Mouse (Mus musculus): Measurements from ENCODE around the gene Ints7. TPM values are rescaled to one million over a fixed set of nuclear protein-coding genes. Genes with fewer than 3 reads are reported as not detected.

The Ints7 gene
- total and polyA plus RNA-seq, 3 experiments: 20.7 to 47.1 (median 25.9) TPM

GRCm38 (mm10) chr1:191562823-191563365, 12.5 kb upstream of the Ints7 start:
- no peak for DNase-seq (ENCODE audit: low spot score)
- Histone ChIP-seq H3K36me3 (replicated peaks) (peaks cover 83% of the 10 kb centered on the region), H3K27me3 (ENCODE audit: insufficient read depth, low read length) (no peaks in the 10 kb centered on the region), H3K9me3 (replicated peaks) (no peaks in the 10 kb centered on the region), H3K4me3 (ENCODE audit: low read depth, low read length) (no peak overlapping the region), H3K4me1 (ENCODE audit: insufficient read depth, low read depth, low read length) (peaks cover 6% of the 10 kb centered on the region; the same call in 1 of the 2 replicates)
- no peak for ATAC-seq (ENCODE audit: extremely low read depth, insufficient number of reproducible peaks, low FRiP score, poor library complexity, severe bottlenecking)
- TF ChIP-seq CTCF (IDR thresholded peaks at IDR 0.05; ENCODE audit: low read depth, low read length) (no peak), TAL1 (conservative IDR thresholded peaks at IDR 0.05; ENCODE audit: low read depth, low read length) (no peak), GATA1 (IDR thresholded peaks at IDR 0.05; ENCODE audit: borderline replicate concordance, low read length) (no peak), POLR2AphosphoS5 (IDR thresholded peaks at IDR 0.05; ENCODE audit: insufficient replicate concordance, low read depth, low read length) (no peak), GATA2 (IDR thresholded peaks at IDR 0.05; ENCODE audit: borderline replicate concordance, low read depth, low read length) (no peak)

DNA sequence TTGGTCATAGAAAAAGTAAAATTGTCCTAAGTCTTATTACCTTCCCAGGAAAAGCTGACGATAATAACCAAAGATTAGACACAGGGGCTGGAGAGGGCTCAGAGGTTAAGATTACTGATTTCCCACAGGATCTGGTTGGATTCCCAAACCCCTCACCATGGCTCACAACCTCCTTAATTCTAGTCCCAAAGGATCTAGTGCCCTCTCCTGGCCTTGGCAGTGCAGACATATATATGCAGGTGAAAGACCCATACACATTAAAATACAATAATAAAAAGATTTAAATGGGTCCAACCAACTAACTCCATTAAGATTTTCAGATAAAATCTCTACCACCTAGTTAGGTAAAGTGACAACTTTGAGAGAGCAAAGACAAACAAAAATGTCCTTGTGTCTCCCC, 7.6 kb upstream of the Ints7 start:
- H3K4me1 ChIP-seq (ENCODE audit: insufficient read depth, low read depth, low read length): peaks cover 41% of the 10 kb centered on the region
- H3K36me3 ChIP-seq (replicated peaks): peaks cover 79% of the 10 kb centered on the region
- no peaks in the 10 kb centered on the region for H3K9me3 ChIP-seq (replicated peaks)
- H3K27me3 ChIP-seq (ENCODE audit: insufficient read depth, low read length): no peaks in the 10 kb centered on the region
- no peak for ATAC-seq (ENCODE audit: extremely low read depth, insufficient number of reproducible peaks, low FRiP score, poor library complexity, severe bottlenecking)
- no peak overlapping the region for H3K4me3 ChIP-seq (ENCODE audit: low read depth, low read length)
- TF ChIP-seq GATA1 (IDR thresholded peaks at IDR 0.05; ENCODE audit: borderline replicate concordance, low read length) (no peak), TAL1 (conservative IDR thresholded peaks at IDR 0.05; ENCODE audit: low read depth, low read length) (no peak), GATA2 (IDR thresholded peaks at IDR 0.05; ENCODE audit: borderline replicate concordance, low read depth, low read length) (no peak), POLR2AphosphoS5 (IDR thresholded peaks at IDR 0.05; ENCODE audit: insufficient replicate concordance, low read depth, low read length) (no peak), CTCF (IDR thresholded peaks at IDR 0.05; ENCODE audit: low read depth, low read length) (no peak)
- DNase-seq (ENCODE audit: low spot score): no peak

GRCm38 (mm10) chr1:191569625-191570024, 5.8 kb upstream of the Ints7 start:
- H3K4me3 ChIP-seq (ENCODE audit: low read depth, low read length): no peak overlapping the region
- H3K27me3 ChIP-seq (ENCODE audit: insufficient read depth, low read length): no peaks in the 10 kb centered on the region
- H3K4me1 ChIP-seq (ENCODE audit: insufficient read depth, low read depth, low read length): peaks cover 35% of the 10 kb centered on the region
- no peaks in the 10 kb centered on the region for H3K9me3 ChIP-seq (replicated peaks)
- ATAC-seq (ENCODE audit: extremely low read depth, insufficient number of reproducible peaks, low FRiP score, poor library complexity, severe bottlenecking) (no peak), DNase-seq (ENCODE audit: low spot score) (no peak)
- TF ChIP-seq TAL1 (conservative IDR thresholded peaks at IDR 0.05; ENCODE audit: low read depth, low read length): no peak
- H3K36me3 ChIP-seq (replicated peaks): peaks cover 62% of the 10 kb centered on the region

GRCm38 (mm10) chr1:191570415-191570814, 5.0 kb upstream of the Ints7 start:
- no peak for DNase-seq (ENCODE audit: low spot score)
- no peaks in the 10 kb centered on the region for H3K9me3 ChIP-seq (replicated peaks)
- no peak for ATAC-seq (ENCODE audit: extremely low read depth, insufficient number of reproducible peaks, low FRiP score, poor library complexity, severe bottlenecking)
- no peak for TF ChIP-seq TAL1 (conservative IDR thresholded peaks at IDR 0.05; ENCODE audit: low read depth, low read length)
- no peak for TF ChIP-seq GATA2 (IDR thresholded peaks at IDR 0.05; ENCODE audit: borderline replicate concordance, low read depth, low read length)
- TF ChIP-seq CTCF (IDR thresholded peaks at IDR 0.05; ENCODE audit: low read depth, low read length): no peak
- TF ChIP-seq POLR2AphosphoS5 (IDR thresholded peaks at IDR 0.05; ENCODE audit: insufficient replicate concordance, low read depth, low read length): no peak
- no peak for TF ChIP-seq GATA1 (IDR thresholded peaks at IDR 0.05; ENCODE audit: borderline replicate concordance, low read length)
- no peaks in the 10 kb centered on the region for H3K27me3 ChIP-seq (ENCODE audit: insufficient read depth, low read length)
- H3K36me3 ChIP-seq (replicated peaks): peaks cover 55% of the 10 kb centered on the region
- peaks cover 35% of the 10 kb centered on the region for H3K4me1 ChIP-seq (ENCODE audit: insufficient read depth, low read depth, low read length)
- H3K4me3 ChIP-seq (ENCODE audit: low read depth, low read length): no peak overlapping the region

GRCm38 (mm10) chr1:191573906-191574639, 1.4 kb upstream of the Ints7 start:
- Histone ChIP-seq H3K4me1 (ENCODE audit: insufficient read depth, low read depth, low read length) (peaks cover 44% of the 10 kb centered on the region), H3K4me3 (ENCODE audit: low read depth, low read length) (peak overlapping the region; percentile 87), H3K36me3 (replicated peaks) (peaks cover 43% of the 10 kb centered on the region), H3K9me3 (replicated peaks) (no peaks in the 10 kb centered on the region), H3K27me3 (ENCODE audit: insufficient read depth, low read length) (no peaks in the 10 kb centered on the region)
- DNase-seq (ENCODE audit: low spot score) (no peak), ATAC-seq (ENCODE audit: extremely low read depth, insufficient number of reproducible peaks, low FRiP score, poor library complexity, severe bottlenecking) (no peak)
- TF ChIP-seq CTCF (IDR thresholded peaks at IDR 0.05; ENCODE audit: low read depth, low read length): no peak
- TF ChIP-seq GATA1 (IDR thresholded peaks at IDR 0.05; ENCODE audit: borderline replicate concordance, low read length): no peak
- TF ChIP-seq GATA2 (IDR thresholded peaks at IDR 0.05; ENCODE audit: borderline replicate concordance, low read depth, low read length): no peak
- no peak for TF ChIP-seq TAL1 (conservative IDR thresholded peaks at IDR 0.05; ENCODE audit: low read depth, low read length)
- no peak; the same call in 1 of the 2 replicates for TF ChIP-seq POLR2AphosphoS5 (IDR thresholded peaks at IDR 0.05; ENCODE audit: insufficient replicate concordance, low read depth, low read length)

GRCm38 (mm10) chr1:191574871-191575457, 472 bp upstream of the Ints7 start:
- Histone ChIP-seq H3K27me3 (ENCODE audit: insufficient read depth, low read length) (no peaks in the 10 kb centered on the region), H3K4me1 (ENCODE audit: insufficient read depth, low read depth, low read length) (peaks cover 44% of the 10 kb centered on the region), H3K9me3 (replicated peaks) (peaks cover 6% of the 10 kb centered on the region), H3K36me3 (replicated peaks) (peaks cover 44% of the 10 kb centered on the region), H3K4me3 (ENCODE audit: low read depth, low read length) (peak overlapping the region; percentile 87)
- ATAC-seq (ENCODE audit: extremely low read depth, insufficient number of reproducible peaks, low FRiP score, poor library complexity, severe bottlenecking): peak; percentile 48
- no peak for TF ChIP-seq TAL1 (conservative IDR thresholded peaks at IDR 0.05; ENCODE audit: low read depth, low read length)
- TF ChIP-seq CTCF (IDR thresholded peaks at IDR 0.05; ENCODE audit: low read depth, low read length): no peak
- TF ChIP-seq POLR2AphosphoS5 (IDR thresholded peaks at IDR 0.05; ENCODE audit: insufficient replicate concordance, low read depth, low read length): no peak
- TF ChIP-seq GATA1 (IDR thresholded peaks at IDR 0.05; ENCODE audit: borderline replicate concordance, low read length): no peak
- no peak for TF ChIP-seq GATA2 (IDR thresholded peaks at IDR 0.05; ENCODE audit: borderline replicate concordance, low read depth, low read length)
- DNase-seq (ENCODE audit: low spot score): peak; percentile 70

All from G1E (cell line).